Mouse (Mus musculus) brain, adult 10 weeks (tissue): ENCODE results near the gene Vmn2r100. TPM values are rescaled to one million over a fixed set of nuclear protein-coding genes. Genes with fewer than 3 reads are reported as not detected.

ENCODE experiments used
- polyA plus RNA-seq: library from polyadenylated mRNA; stranded (reverse); fragments of 350-450 nt; fragmentation: Illumina TruSeq; extraction: RNeasy Lipid Tissue Mini Kit (QIAGEN cat#74804); gene quantifications from one replicate; pipeline ENCODE4 v1.2.3, GENCODE M21; 2015; ENCODE audit warnings: low read depth, low replicate concordance

Vmn2r100 gene
- not detected for polyA plus RNA-seq

DNA sequence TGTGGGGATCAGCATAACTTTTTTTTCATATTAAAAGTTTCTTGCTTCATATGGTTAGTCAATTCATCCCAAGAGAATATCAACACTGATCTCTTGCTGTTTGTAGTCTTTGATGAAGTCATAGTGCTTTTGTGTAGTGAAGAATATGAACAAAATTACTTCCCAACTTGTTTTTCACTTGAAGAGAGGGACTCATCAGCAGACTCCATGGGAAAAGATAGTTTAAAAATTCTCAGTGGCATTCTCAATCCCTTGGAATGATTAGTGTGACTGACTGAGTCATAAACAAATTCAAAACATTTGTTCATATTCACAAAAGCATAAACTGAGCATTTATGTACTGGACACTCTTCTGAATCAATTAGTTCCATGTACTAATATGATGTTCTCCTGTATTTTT is at the start of gene Vmn2r100:
Vmn2r100 (plus strand) TSS at position 301 of the 400 bp plus-strand sequence.

DNA sequence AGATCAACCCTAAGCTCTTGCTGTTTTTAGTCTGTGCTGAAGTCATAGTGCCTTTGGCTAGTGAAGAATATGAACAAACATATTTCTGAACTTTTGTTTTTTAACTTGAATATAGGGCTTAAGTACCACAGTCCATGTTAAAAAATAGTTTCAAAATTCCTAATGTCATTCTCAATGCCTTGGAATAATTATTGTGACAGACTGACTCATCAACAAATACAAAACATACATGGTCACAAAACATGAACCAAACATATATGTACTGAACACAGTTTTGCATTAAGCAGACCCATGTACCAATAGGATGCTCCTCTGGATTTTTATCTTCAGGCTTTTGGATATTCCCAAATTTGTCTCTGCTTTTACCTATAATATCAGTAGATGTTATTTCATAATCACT is 72.4 kb downstream of the Vmn2r100 start, which contains the start of gene Vmn2r101:
Vmn2r101 (plus strand) TSS at position 301 of the 400 bp plus-strand sequence.

Other genes with a start within 250 kb of the Vmn2r100 start
- gene Vmn2r99, start 142.8 kb upstream of the Vmn2r100 start, polyA plus RNA-seq: not detected
- not detected for gene Vmn2r101, start 72.5 kb downstream of the Vmn2r100 start, polyA plus RNA-seq
- gene Vmn2r102, start 155.6 kb downstream of the Vmn2r100 start, polyA plus RNA-seq: not detected